Mouse (Mus musculus) ovary, postnatal 10 days (tissue): Measurements from ENCODE around the gene Tipin.
"Not testable (repeated sequence)": the region's sequence is repeated elsewhere in the genome, so short reads cannot be mapped to it uniquely, and the experiment has no call there.

Experiments
- DNase-seq: peaks from one replicate; pipeline ENCODE4 v3.0.0; 2022; ENCODE audit warnings: low spot score

The Tipin gene

GRCm38 (mm10) chr9:64281105-64281780 lies at the start of gene Tipin:
Gene Tipin, plus strand, starts transcription at chr9:64281581.
- peak; percentile 93 for DNase-seq

- no peak for DNase-seq
Observed at GRCm38 (mm10) chr9:64231674-64232073, 49.7 kb upstream of the Tipin start.

GRCm38 (mm10) chr9:64232257-64232957 lies 49.0 kb upstream of the Tipin start:
- no peak for DNase-seq

GRCm38 (mm10) chr9:64233656-64234055 lies 47.7 kb upstream of the Tipin start:
- no peak for DNase-seq

- DNase-seq, result no peak
Observed at GRCm38 (mm10) chr9:64234768-64235435, 46.5 kb upstream of the Tipin start, which contains the start of gene Uchl4. Gene Uchl4, plus strand, starts transcription at chr9:64235201.

- no peak for DNase-seq
Observed at GRCm38 (mm10) chr9:64236056-64236455, 45.3 kb upstream of the Tipin start.

GRCm38 (mm10) chr9:64240116-64240515 lies 41.3 kb upstream of the Tipin start:
- DNase-seq, result no peak

GRCm38 (mm10) chr9:64240681-64241080 lies 40.7 kb upstream of the Tipin start:
- no peak for DNase-seq

GRCm38 (mm10) chr9:64242381-64242831 lies 39.0 kb upstream of the Tipin start:
- DNase-seq, result no peak

- no peak for DNase-seq
Observed at GRCm38 (mm10) chr9:64249371-64249770, 32.0 kb upstream of the Tipin start.

GRCm38 (mm10) chr9:64250111-64250730 lies 31.2 kb upstream of the Tipin start:
- no peak for DNase-seq

GRCm38 (mm10) chr9:64252591-64253020 lies 28.8 kb upstream of the Tipin start:
- peak; percentile 17 for DNase-seq

- peak; percentile 99 for DNase-seq
Observed at GRCm38 (mm10) chr9:64253021-64253904, 28.1 kb upstream of the Tipin start, which contains the start of gene Map2k1. Gene Map2k1, minus strand, starts transcription at chr9:64253631.

GRCm38 (mm10) chr9:64255422-64255821 lies 26.0 kb upstream of the Tipin start:
- no peak for DNase-seq

- no peak for DNase-seq
Observed at GRCm38 (mm10) chr9:64256204-64256603, 25.2 kb upstream of the Tipin start.

GRCm38 (mm10) chr9:64259906-64260305 lies 21.5 kb upstream of the Tipin start:
- DNase-seq, result no peak

GRCm38 (mm10) chr9:64261023-64261422 lies 20.4 kb upstream of the Tipin start:
- no peak for DNase-seq

- no peak for DNase-seq
Observed at GRCm38 (mm10) chr9:64264813-64265212, 16.6 kb upstream of the Tipin start.

GRCm38 (mm10) chr9:64267231-64267630 lies 14.2 kb upstream of the Tipin start:
- DNase-seq, result no peak

- DNase-seq, result no peak
Observed at GRCm38 (mm10) chr9:64268196-64268595, 13.2 kb upstream of the Tipin start.

GRCm38 (mm10) chr9:64268836-64269235 lies 12.5 kb upstream of the Tipin start:
- DNase-seq, result not testable (repeated sequence)
